Mouse (Mus musculus): ENCODE results near the gene Enpep. TPM values are rescaled to one million over a fixed set of nuclear protein-coding genes. Genes with fewer than 3 reads are reported as not detected.

Gene Enpep
- polyA plus RNA-seq, 1 experiment, result not detected

- TF ChIP-seq POLR2A (IDR thresholded peaks at IDR 0.05; ENCODE audit: borderline replicate concordance, low read depth, low read length), result no peak
- no peak for TF ChIP-seq CTCF (IDR thresholded peaks at IDR 0.05; ENCODE audit: low read depth, low read length)
- Histone ChIP-seq H3K27ac (ENCODE audit: insufficient read depth, low read depth, low read length) (no peak overlapping the region), H3K4me1 (ENCODE audit: control insufficient read depth, insufficient read depth, low read length) (no peaks in the 10 kb centered on the region), H3K4me3 (ENCODE audit: insufficient read depth, low read length) (no peak overlapping the region)
Observed at GRCm38 (mm10) chr3:129313671-129314415, 18.7 kb downstream of the Enpep start.

- Histone ChIP-seq H3K4me3 (ENCODE audit: insufficient read depth, low read length) (no peak overlapping the region), H3K27ac (ENCODE audit: insufficient read depth, low read depth, low read length) (no peak overlapping the region), H3K4me1 (ENCODE audit: control insufficient read depth, insufficient read depth, low read length) (no peaks in the 10 kb centered on the region)
- no peak for TF ChIP-seq CTCF (IDR thresholded peaks at IDR 0.05; ENCODE audit: low read depth, low read length)
- no peak for TF ChIP-seq POLR2A (IDR thresholded peaks at IDR 0.05; ENCODE audit: borderline replicate concordance, low read depth, low read length)
Observed at GRCm38 (mm10) chr3:129313221-129313620, 19.3 kb downstream of the Enpep start.

- Histone ChIP-seq H3K27ac (ENCODE audit: insufficient read depth, low read depth, low read length) (no peak overlapping the region), H3K4me1 (ENCODE audit: control insufficient read depth, insufficient read depth, low read length) (no peaks in the 10 kb centered on the region), H3K4me3 (ENCODE audit: insufficient read depth, low read length) (no peak overlapping the region)
- no peak for TF ChIP-seq CTCF (IDR thresholded peaks at IDR 0.05; ENCODE audit: low read depth, low read length)
- TF ChIP-seq POLR2A (IDR thresholded peaks at IDR 0.05; ENCODE audit: borderline replicate concordance, low read depth, low read length), result no peak
Observed at GRCm38 (mm10) chr3:129312511-129312910, 20.0 kb downstream of the Enpep start.

GRCm38 (mm10) chr3:129311951-129312350 is 20.6 kb downstream of the Enpep start:
- Histone ChIP-seq H3K4me3 (ENCODE audit: insufficient read depth, low read length) (no peak overlapping the region), H3K27ac (ENCODE audit: insufficient read depth, low read depth, low read length) (no peak overlapping the region), H3K4me1 (ENCODE audit: control insufficient read depth, insufficient read depth, low read length) (no peaks in the 10 kb centered on the region)
- TF ChIP-seq POLR2A (IDR thresholded peaks at IDR 0.05; ENCODE audit: borderline replicate concordance, low read depth, low read length), result no peak
- no peak for TF ChIP-seq CTCF (IDR thresholded peaks at IDR 0.05; ENCODE audit: low read depth, low read length)

GRCm38 (mm10) chr3:129309926-129310325 is 22.6 kb downstream of the Enpep start:
- TF ChIP-seq CTCF (IDR thresholded peaks at IDR 0.05; ENCODE audit: low read depth, low read length) (no peak), POLR2A (IDR thresholded peaks at IDR 0.05; ENCODE audit: borderline replicate concordance, low read depth, low read length) (no peak)
- H3K27ac ChIP-seq (ENCODE audit: insufficient read depth, low read depth, low read length), result no peak overlapping the region
- H3K4me1 ChIP-seq (ENCODE audit: control insufficient read depth, insufficient read depth, low read length), result no peaks in the 10 kb centered on the region
- no peak overlapping the region for H3K4me3 ChIP-seq (ENCODE audit: insufficient read depth, low read length)

- Histone ChIP-seq H3K4me3 (ENCODE audit: insufficient read depth, low read length) (no peak overlapping the region), H3K4me1 (ENCODE audit: control insufficient read depth, insufficient read depth, low read length) (no peaks in the 10 kb centered on the region)
Observed at GRCm38 (mm10) chr3:129308876-129309275, 23.6 kb downstream of the Enpep start.

GRCm38 (mm10) chr3:129308102-129308752 is 24.3 kb downstream of the Enpep start:
- Histone ChIP-seq H3K4me3 (ENCODE audit: insufficient read depth, low read length) (no peak overlapping the region), H3K4me1 (ENCODE audit: control insufficient read depth, insufficient read depth, low read length) (no peaks in the 10 kb centered on the region), H3K27ac (ENCODE audit: insufficient read depth, low read depth, low read length) (no peak overlapping the region)
- TF ChIP-seq POLR2A (IDR thresholded peaks at IDR 0.05; ENCODE audit: borderline replicate concordance, low read depth, low read length), result no peak
- TF ChIP-seq CTCF (IDR thresholded peaks at IDR 0.05; ENCODE audit: low read depth, low read length), result no peak

More at GRCm38 (mm10) chr3:129308876-129309275, 23.6 kb downstream of the Enpep start:
- TF ChIP-seq CTCF (IDR thresholded peaks at IDR 0.05; ENCODE audit: low read depth, low read length), result no peak
- no peak for TF ChIP-seq POLR2A (IDR thresholded peaks at IDR 0.05; ENCODE audit: borderline replicate concordance, low read depth, low read length)
- no peak overlapping the region for H3K27ac ChIP-seq (ENCODE audit: insufficient read depth, low read depth, low read length)

GRCm38 (mm10) chr3:129303941-129304340 is 28.6 kb downstream of the Enpep start:
- no peak for TF ChIP-seq CTCF (IDR thresholded peaks at IDR 0.05; ENCODE audit: low read depth, low read length)
- no peak for TF ChIP-seq POLR2A (IDR thresholded peaks at IDR 0.05; ENCODE audit: borderline replicate concordance, low read depth, low read length)
- Histone ChIP-seq H3K27ac (ENCODE audit: insufficient read depth, low read depth, low read length) (no peak overlapping the region), H3K4me1 (ENCODE audit: control insufficient read depth, insufficient read depth, low read length) (no peaks in the 10 kb centered on the region), H3K4me3 (ENCODE audit: insufficient read depth, low read length) (no peak overlapping the region)

GRCm38 (mm10) chr3:129299874-129300273 is 32.6 kb downstream of the Enpep start:
- H3K4me3 ChIP-seq (ENCODE audit: insufficient read depth, low read length), result no peak overlapping the region
- no peaks in the 10 kb centered on the region for H3K4me1 ChIP-seq (ENCODE audit: control insufficient read depth, insufficient read depth, low read length)
- no peak overlapping the region for H3K27ac ChIP-seq (ENCODE audit: insufficient read depth, low read depth, low read length)
- TF ChIP-seq POLR2A (IDR thresholded peaks at IDR 0.05; ENCODE audit: borderline replicate concordance, low read depth, low read length) (no peak), CTCF (IDR thresholded peaks at IDR 0.05; ENCODE audit: low read depth, low read length) (no peak)

- H3K27ac ChIP-seq (ENCODE audit: insufficient read depth, low read depth, low read length), result no peak overlapping the region
- no peaks in the 10 kb centered on the region for H3K4me1 ChIP-seq (ENCODE audit: control insufficient read depth, insufficient read depth, low read length)
- TF ChIP-seq POLR2A (IDR thresholded peaks at IDR 0.05; ENCODE audit: borderline replicate concordance, low read depth, low read length), result no peak
- TF ChIP-seq CTCF (IDR thresholded peaks at IDR 0.05; ENCODE audit: low read depth, low read length), result no peak
- no peak overlapping the region for H3K4me3 ChIP-seq (ENCODE audit: insufficient read depth, low read length)
Observed at GRCm38 (mm10) chr3:129298606-129299005, 33.9 kb downstream of the Enpep start.
